Mouse (Mus musculus): ENCODE data around the gene Ccm2.

The Ccm2 gene

DNA sequence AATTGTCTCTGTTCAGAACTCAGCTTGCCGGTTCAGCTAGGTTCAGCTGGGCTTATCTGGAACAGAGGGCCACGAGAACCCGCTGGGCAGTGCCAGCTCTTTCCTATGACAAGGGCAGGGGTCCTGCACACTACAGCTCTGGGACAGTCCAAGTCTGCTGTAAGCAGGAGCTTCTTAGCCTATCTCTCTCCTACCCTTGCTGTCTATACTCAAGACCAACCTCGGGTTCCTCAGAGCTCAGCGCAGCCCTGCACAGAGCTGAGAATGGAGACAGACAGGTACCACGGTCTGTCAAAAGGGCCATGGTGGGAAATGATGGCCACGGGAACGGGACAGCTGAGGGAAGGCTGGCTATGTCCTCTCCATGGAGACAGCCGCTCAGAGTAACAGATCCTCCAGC, 56.5 kb downstream of the Ccm2 start:
- DNase-seq (ENCODE audit: low read depth), result no peak

DNA sequence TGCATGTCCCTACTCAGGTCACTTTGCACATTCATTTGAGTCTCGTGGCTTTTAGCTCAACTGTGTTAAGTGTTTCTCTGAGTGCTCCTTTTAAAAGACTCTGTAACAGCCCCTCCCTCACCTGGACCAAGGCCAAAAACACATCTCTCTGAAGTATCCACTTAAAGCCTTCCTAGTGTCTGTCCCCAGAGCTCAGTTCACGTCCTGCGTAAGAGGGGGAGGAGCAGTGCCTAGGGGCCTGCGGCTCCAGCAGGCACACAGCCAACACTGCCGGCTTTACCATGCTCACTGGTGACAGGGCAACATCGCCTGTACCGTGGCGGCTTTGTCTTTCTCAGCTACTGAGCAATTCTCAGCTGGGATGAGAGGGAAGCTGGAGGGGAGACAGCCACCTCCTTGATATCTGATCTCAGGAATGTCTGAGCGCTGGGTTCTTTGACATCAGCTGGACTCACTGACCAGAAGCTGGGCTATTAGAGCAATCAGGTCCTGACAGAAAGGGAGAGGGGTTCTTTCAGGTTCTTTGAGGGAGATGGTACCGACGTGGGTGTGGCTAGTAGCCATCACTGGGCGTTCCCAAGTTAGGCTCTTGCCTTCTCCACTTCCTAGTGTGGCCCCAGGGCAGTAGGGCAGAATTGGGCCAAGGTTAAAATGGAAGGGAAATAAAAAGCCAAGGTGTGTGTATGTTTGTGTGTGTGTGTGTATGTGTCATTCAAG, 57.4 kb downstream of the Ccm2 start:
- peak; percentile 61 for DNase-seq (ENCODE audit: low read depth)

- no peak for DNase-seq (ENCODE audit: low read depth)
Measured at GRCm38 (mm10) chr11:6604604-6604936, 57.9 kb downstream of the Ccm2 start.

DNA sequence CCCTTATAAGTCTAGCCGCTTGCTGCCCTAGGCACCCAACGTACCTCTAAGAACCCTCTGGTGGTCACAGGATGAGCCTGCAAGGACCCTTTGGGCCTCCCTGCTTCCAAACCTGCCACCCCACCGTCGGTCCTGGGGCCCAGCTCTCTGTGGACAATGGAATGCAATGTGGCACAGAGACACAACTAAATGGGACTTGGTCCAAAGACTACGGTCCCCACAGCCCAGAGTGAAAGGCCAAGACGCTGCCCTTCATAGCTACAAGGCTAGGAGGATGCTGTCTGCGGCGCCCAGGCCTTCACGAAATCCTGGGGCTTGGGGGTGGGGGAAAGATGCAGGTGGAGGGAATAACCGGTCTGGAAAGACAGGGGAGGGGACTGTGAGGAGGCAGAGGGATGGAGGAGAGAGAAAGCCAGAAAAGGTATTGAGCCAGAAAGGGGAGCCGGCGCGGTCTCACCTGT, 58.4 kb downstream of the Ccm2 start:
- DNase-seq (ENCODE audit: low read depth), result no peak

- no peak for DNase-seq (ENCODE audit: low read depth)
Measured at GRCm38 (mm10) chr11:6605491-6606399, 59.1 kb downstream of the Ccm2 start, which contains the start of gene Nacad. Gene Nacad, minus strand, starts transcription at chr11:6606053.

DNA sequence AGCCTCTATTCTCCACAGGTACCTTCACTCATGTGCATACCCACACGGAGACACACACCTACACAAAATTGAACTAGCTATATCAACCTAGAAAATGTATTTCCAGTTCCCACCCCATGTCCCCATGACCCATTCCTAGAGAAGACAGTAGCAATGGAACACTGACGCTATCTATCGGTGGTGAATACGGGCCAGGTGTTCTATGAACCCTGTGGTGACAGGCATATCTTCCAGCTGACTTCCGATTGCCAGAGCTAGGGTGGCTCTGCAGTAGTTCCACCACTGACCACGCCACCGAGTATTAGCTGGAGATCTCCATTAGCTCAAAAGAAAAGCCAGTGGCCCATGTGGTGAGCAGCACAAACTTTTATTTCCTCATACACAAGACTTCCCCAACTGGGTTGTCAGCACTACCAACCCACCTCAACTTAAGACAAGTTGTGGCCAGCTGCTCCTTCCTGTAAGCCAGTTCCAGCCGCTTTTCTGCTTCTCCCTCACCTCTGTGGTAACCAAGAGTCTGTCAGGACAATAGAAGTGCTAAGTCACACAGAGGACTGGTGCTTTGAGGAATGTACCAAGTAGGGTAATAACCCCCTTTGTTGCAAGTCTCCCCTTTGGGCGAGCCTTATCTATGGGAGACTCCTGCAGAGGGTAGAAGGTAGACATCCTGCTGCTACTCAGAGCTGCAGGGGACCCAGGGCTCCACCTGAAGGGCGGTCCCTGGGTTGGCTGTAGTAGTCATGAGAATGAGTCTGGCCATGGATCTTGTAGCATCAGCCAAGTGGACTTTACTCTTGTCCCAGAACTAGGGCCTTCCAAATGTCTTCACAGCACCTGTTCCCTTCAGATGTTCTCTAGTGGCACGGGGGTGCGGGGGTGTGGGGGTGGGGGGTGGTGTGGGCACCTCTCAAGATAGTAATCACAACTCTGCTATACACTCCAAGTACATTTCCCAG, 68.8 kb downstream of the Ccm2 start:
- DNase-seq (ENCODE audit: low read depth), result no peak

DNA sequence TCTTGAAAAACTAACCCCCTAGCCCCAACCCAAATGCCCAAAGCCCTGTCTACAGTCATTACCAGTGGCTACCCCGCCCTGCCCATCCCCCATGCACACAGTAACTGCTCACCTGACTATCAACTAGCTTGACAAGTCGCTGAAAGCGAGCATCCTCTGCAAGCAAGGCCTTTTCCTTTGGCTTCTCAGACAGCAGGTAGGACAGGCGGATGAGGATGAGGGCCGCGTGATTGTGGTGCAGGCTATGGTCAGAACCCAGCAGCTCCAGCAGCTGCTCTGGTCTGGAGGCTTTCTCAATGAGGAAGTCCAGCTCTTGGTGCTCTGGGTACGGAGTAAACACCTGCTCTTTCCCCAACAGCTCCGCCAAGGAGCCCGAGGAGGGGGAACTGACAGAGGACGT, 77.0 kb downstream of the Ccm2 start:
- DNase-seq (ENCODE audit: low read depth), result no peak

- DNase-seq (ENCODE audit: low read depth), result no peak
Measured at GRCm38 (mm10) chr11:6624619-6625382, 78.1 kb downstream of the Ccm2 start.

DNA sequence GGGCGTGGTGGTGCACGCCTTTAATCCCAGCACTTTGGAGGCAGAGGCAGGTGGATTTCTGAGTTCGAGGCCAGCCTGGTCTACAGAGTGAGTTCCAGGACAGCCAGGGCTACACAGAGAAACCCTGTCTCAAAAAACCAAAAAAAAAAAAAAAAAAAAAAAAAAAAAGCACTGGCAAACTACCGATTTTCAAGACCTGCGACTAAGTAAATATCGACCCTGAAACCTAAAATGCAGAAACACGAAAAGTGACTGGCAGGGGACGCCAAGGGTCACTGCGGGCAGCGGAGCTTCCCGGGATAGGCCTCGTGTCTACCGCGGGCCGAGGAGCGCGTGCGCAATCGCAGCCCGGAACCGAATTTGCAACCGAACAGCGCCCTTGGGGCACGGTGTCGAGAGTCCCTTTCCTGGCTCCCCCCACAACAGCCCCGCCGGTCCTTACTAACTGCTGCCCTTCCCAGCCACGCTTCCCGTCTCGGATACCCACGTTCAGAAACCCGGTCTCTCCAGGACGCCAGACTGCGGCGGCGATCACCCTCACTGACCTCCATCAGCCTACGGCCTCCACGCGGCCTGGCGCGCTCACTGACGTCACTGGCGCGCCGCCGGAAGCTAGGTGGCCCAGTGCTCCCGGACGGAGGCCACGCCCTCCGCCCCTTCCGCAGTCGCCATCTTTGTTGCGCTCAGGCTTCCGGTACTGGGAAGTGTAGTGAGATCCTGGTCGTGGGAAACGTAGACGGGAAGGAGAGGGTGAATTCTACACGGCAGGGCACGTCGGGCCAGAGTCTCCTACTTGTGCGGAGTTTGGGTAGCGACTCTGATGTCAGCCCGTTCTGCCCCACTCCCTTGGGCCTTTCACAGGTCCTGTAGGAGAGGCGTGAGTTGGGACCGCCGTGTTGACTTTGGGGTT, 79.0 kb downstream of the Ccm2 start, which contains the start of gene Tbrg4:
Gene Tbrg4 (minus strand): TSS at position 590 of the 910 bp plus-strand sequence.
- peak; percentile 96 for DNase-seq (ENCODE audit: low read depth)

DNA sequence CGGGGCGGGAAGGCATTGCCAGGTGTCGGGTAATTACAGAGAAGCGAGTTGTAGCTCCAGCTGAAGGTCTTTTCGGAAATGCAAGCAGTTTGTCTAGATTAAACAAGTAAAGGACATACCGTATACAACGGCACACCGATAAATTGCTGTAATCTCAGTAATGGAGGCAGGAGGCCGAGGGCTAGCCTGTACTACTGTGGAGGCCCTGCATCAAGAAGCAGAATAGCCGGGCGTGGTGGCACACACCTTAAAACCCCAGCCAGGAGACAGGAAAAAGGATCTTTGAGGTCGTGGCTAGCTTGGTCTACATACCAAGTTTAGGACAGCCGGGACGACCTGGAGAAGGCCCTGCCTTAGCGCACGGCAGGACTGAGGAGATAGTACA, 79.7 kb downstream of the Ccm2 start:
- DNase-seq (ENCODE audit: low read depth), result no peak

- DNase-seq (ENCODE audit: low read depth), result peak; percentile 80
Measured at GRCm38 (mm10) chr11:6627731-6628130, 81.0 kb downstream of the Ccm2 start.

- peak; percentile 62 for DNase-seq (ENCODE audit: low read depth)
Measured at GRCm38 (mm10) chr11:6628568-6628967, 81.9 kb downstream of the Ccm2 start.

DNA sequence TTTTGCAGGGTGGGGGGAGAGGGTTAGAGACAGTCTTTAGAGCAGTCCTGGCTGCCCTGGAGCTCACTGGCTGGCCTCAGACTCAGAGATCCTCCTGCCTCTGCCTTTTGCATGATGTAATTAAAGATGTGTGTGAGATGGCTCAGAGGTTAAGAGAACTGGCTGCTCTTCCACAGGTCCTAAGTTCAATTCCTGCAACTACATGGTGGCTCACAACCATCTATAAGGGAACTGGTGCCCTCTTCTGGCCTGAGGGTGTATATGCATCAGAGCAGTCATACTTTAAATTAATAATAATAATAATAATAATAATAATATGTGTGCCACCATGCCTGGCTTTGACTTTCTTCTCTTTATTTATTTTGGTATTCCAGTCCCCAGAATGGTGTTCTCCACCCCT, 83.0 kb downstream of the Ccm2 start:
- DNase-seq (ENCODE audit: low read depth), result peak; percentile 76

DNA sequence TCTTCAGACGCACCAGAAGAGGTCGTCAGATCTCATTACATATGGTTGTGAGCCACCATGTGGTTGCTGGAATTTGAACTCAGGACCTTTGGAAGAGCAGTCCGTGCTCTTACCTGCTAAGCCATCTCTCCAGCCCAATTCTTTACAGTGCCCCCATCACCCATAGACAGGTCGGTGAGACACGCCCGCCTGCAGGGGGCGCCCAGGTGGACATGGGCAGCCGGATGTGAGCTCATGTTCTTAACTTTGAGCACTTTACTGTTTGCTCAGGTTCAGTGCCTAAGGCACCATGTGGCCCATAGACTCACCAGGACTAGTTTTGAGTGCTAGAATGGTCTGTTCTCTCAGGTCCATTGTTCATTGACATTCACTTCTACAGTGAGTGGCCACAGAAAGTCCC, 89.5 kb downstream of the Ccm2 start:
- DNase-seq (ENCODE audit: low read depth), result peak; percentile 43

DNA sequence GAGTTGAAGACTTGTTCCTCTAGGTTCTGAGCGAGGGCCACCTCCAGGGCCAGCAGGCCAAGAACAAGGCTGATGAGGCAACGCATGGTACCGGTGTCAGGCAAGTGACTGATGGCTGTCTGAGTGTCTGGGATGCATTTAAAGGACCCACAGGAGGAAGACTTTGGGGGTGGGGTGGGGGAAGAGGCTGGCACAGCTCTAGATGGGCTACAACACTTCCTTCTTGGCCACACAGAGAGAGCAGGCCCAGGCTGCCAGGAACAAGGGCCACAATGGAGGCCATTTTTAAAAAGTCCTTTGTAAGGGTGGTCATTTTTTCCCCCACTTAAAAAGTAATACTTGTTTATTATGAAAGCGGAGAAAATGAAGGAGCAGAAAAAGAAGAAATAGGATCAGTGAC, 91.8 kb downstream of the Ccm2 start, which contains the start of gene Wap:
Gene Wap (minus strand): TSS at position 101 of the 400 bp plus-strand sequence.
- DNase-seq (ENCODE audit: low read depth), result no peak

DNA sequence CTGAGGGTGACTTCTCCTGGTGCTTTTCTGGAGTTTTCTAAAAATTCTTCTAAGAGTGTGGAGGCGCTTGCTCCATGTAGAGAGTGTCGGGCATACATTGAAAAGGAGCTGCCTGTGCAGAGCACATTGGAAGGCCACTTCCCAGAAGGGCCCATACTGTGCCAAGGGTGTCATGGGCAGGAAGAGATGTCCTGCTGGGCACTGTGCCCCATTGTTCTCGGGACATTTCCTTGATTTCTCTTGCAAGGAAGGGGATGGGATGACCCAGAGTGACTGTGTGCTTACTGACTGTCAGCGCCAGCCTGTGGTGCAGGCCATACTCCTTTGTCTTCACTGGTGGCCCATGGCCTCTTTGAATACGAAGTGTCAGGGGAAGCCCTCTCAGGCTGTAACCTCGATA, 92.4 kb downstream of the Ccm2 start:
- DNase-seq (ENCODE audit: low read depth), result no peak

DNA sequence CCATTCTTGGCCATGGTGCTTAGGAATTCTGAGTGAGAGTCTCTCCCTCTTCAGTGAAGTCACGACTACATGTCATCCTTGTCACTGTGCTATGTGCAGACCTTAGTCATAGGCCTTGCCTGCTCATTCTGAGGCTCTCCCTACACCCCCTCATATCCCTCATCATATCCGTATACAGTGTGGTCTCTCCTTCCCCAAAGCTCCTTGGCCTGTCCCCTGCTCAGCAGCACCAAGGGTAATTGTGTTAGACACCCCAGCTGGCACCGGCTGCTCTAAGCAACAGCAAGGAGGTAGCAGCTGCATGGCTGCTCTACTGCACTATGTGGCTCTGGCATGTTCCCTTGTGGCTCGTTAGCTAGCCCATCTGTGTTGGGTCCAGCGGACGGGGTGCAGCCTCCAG, 97.9 kb downstream of the Ccm2 start:
- no peak for DNase-seq (ENCODE audit: low read depth)
